Comparison of ENCODE assay signal across 1 mouse cellular context in the genomic region with DNA sequence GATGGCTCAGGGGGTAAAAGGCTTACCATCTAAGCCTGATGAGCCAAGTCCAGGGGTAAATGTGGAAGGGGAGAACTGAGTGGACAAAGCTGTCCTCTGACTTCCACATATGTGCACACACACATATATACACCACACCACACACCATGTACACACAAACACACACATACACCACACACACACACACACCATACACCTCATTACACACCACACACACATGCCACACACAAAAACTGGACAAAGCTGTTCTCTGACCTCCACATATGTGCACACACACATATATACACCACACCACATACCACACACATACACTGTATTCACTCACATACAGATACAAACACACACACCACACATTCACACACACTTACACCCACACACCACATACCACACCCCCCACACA.
TF ChIP-seq lines count a peak whose summit lies in the region.

No protein-coding gene starts in this region.

TF ChIP-seq in MEL, 35 proteins besides CTCF, POLR2A, EP300 and RAD21 (continued from another document):
- TF ChIP-seq ZNF384 (IDR thresholded peaks at IDR 0.05; ENCODE audit: low read depth, low read length) = no peak
- TF ChIP-seq MAZ (IDR thresholded peaks at IDR 0.05; ENCODE audit: low read depth, low read length) = no peak
- no peak for TF ChIP-seq NRF1 (IDR thresholded peaks at IDR 0.05; ENCODE audit: insufficient read depth, low read depth, low read length, poor library complexity, severe bottlenecking)
- TF ChIP-seq TCF12 (IDR thresholded peaks at IDR 0.05; ENCODE audit: low read depth, low read length) = no peak
